Mouse (Mus musculus): ENCODE results near the gene Tmem107. TPM values are rescaled to one million over a fixed set of nuclear protein-coding genes. Genes with fewer than 3 reads are reported as not detected.
"Not testable (repeated sequence)": the region's sequence is repeated elsewhere in the genome, so short reads cannot be mapped to it uniquely, and the experiment has no call there.

Tmem107 gene
- polyA plus RNA-seq, 1 experiment from 2014 or later = 37.7 TPM

DNA sequence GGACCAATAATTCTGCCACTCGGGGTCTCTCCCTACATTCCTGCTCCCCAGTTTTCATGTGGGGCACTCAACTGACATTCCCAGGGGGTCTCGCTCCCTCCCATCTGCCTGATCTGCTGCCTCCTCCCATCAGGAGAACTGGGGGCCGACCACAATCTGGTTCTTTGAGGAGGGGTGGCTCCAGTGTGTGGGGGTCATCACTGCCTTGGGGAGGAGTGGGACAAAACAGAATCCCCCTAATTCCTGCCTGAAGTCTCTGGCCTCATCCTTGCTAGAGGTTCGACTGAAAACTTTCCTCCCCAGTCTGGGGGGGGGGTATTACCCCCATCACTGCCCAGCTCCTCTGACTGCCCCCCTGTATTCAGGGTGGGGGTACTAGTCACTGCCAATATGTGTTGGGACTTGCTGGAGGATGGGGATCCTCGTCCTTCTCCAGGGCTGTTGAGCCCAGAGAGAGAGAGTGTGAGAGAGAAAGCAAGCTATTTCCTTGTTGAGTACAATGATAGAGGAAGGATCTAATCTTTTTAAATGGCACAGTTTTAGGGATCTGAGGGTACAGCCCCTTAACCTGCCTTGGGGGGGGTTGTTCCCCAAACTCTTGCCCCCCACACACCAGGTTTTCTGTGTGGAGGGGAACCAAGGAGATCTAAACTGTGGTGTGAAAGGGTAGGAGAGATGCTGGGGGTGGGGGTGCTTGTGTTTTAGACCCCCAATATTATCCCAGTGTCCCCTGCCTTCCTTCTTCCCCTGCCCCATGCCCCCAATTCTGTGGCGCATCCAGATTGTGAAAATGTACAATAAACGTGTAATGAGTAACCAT is 21.2 kb downstream of the Tmem107 start:
- 64% methylated on average over 7 of the region's 7 CpGs for WGBS
- no peak overlapping the region for H3K9ac ChIP-seq
- peaks cover 58% of the 10 kb centered on the region for H3K4me1 ChIP-seq

GRCm38 (mm10) chr11:69092386-69092751 is 21.8 kb downstream of the Tmem107 start:
- no peak overlapping the region for H3K27ac ChIP-seq
- H3K36me3 ChIP-seq (replicated peaks) = peaks cover 9% of the 10 kb centered on the region; the same call in 1 of the 2 replicates
- H3K4me1 ChIP-seq = peaks cover 62% of the 10 kb centered on the region
- H3K27me3 ChIP-seq (replicated peaks) = no peaks in the 10 kb centered on the region
- H3K9me3 ChIP-seq = no peaks in the 10 kb centered on the region
- no peak overlapping the region for H3K4me3 ChIP-seq
- H3K4me2 ChIP-seq = no peak overlapping the region
- no peak for ATAC-seq (replicated peaks)
- H3K9ac ChIP-seq = no peak overlapping the region
- WGBS = 7% methylated on average over 3 of the region's 3 CpGs

More for the DNA sequence above, 21.2 kb downstream of the Tmem107 start:
- no peak overlapping the region for H3K4me3 ChIP-seq
- no peaks in the 10 kb centered on the region for H3K9me3 ChIP-seq
- peaks cover 9% of the 10 kb centered on the region; the same call in 1 of the 2 replicates for H3K36me3 ChIP-seq (replicated peaks)
- no peak overlapping the region for H3K4me2 ChIP-seq
- no peaks in the 10 kb centered on the region for H3K27me3 ChIP-seq (replicated peaks)
- no peak for ATAC-seq (replicated peaks)
- no peak overlapping the region for H3K27ac ChIP-seq

DNA sequence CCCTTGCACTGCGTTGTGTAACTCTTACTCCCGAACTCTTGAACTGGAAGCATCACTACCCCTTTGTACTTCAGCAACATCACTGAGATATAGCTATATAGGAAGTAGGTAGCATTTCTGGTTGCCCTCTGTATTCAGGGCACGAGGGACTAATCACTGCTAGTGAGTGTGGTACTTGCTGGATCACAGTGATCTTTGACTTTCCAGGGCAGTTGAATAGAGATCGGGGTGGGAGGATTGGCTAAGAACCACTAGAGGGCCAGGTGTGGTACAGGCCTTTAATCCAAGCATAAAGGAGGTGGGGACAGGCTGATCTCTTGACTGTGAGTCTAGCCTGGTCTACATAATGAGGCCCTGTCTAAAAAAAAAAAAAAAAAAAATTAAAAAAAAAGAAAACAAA is 22.3 kb downstream of the Tmem107 start:
- Histone ChIP-seq H3K4me1 (peaks cover 62% of the 10 kb centered on the region), H3K4me2 (no peak overlapping the region)

GRCm38 (mm10) chr11:69093856-69094255 is 23.2 kb downstream of the Tmem107 start:
- peak overlapping the region; percentile 82; the same call in 1 of the 2 replicates for H3K4me2 ChIP-seq
- 90% methylated on average over 7 of the region's 7 CpGs for WGBS
- H3K4me3 ChIP-seq; H3K36me3 ChIP-seq (replicated peaks); H3K9ac ChIP-seq; H3K27me3 ChIP-seq (replicated peaks); ATAC-seq (replicated peaks); H3K9me3 ChIP-seq: not testable (repeated sequence)
- peak overlapping the region; percentile 82; the same call in 1 of the 2 replicates for H3K27ac ChIP-seq
- peaks cover 69% of the 10 kb centered on the region for H3K4me1 ChIP-seq

More for the DNA sequence above, 22.3 kb downstream of the Tmem107 start:
- no peaks in the 10 kb centered on the region for H3K9me3 ChIP-seq
- 89% methylated on average over 4 of the region's 4 CpGs for WGBS
- H3K27ac ChIP-seq = no peak overlapping the region
- no peak overlapping the region for H3K9ac ChIP-seq
- H3K4me3 ChIP-seq = no peak overlapping the region
- no peaks in the 10 kb centered on the region for H3K27me3 ChIP-seq (replicated peaks)
- H3K36me3 ChIP-seq (replicated peaks) = peaks cover 9% of the 10 kb centered on the region; the same call in 1 of the 2 replicates
- ATAC-seq (replicated peaks) = no peak

GRCm38 (mm10) chr11:69094697-69095429 is 24.3 kb downstream of the Tmem107 start, which contains the start of gene Per1:
Gene Per1 (plus strand): TSS chr11:69095217.
- H3K27me3 ChIP-seq (replicated peaks) = no peaks in the 10 kb centered on the region
- H3K4me3 ChIP-seq = peak within 1 kb of the TSS; percentile 47
- under 1% methylated on average over 37 of the region's 37 CpGs for WGBS
- H3K9ac ChIP-seq = peak within 1 kb of the TSS; percentile 46
- peak within 1 kb of the TSS; percentile 82 for H3K4me2 ChIP-seq
- peak; percentile 95 for ATAC-seq (replicated peaks)
- H3K4me1 ChIP-seq = peaks cover 70% of the 10 kb centered on the region
- no peaks in the 10 kb centered on the region for H3K9me3 ChIP-seq
- peaks cover 6% of the 10 kb centered on the region; the same call in 1 of the 2 replicates for H3K36me3 ChIP-seq (replicated peaks)
- H3K27ac ChIP-seq = peak within 1 kb of the TSS; percentile 82

GRCm38 (mm10) chr11:69095511-69096231 is 25.1 kb downstream of the Tmem107 start:
- Histone ChIP-seq H3K36me3 (replicated peaks) (no peaks in the 10 kb centered on the region; the same call in 1 of the 2 replicates), H3K9me3 (no peaks in the 10 kb centered on the region), H3K27ac (peak overlapping the region; percentile 76), H3K4me3 (peak overlapping the region; percentile 47), H3K27me3 (replicated peaks) (no peaks in the 10 kb centered on the region), H3K4me2 (peak overlapping the region; percentile 82), H3K9ac (peak overlapping the region; percentile 46), H3K4me1 (peaks cover 68% of the 10 kb centered on the region)
- WGBS = 2% methylated on average over 27 of the region's 27 CpGs
- ATAC-seq (replicated peaks) = no peak

DNA sequence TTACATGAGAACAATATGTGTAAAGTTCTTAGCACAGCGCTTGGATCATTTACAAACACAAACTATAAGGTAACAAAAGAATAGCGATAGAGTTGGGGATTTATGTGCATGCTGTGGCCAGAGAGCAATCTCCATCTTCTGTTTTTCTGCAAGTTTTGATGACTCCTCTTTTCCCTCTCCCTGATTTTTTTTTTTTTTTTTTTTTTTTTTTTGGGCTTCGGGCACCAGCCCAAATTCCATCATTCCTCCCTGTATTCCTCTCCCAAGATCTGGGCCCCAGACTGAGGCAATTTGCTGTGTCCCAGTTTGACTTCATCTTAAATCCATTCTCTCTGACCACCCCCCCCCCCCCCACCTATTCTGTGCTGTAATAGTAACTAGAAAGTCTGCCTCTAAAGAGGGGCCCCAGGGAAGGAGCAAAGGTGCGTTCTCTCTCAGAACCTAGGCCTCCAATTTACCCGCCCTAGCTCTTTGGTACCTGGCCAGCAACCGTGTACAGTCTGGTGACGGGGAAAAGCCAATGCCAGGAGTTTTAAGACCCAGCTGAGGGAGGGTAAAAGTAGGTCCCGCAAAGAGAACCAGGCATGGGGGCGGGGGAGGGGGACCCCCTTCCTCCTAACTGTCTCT is 25.9 kb downstream of the Tmem107 start:
- ATAC-seq (replicated peaks) = no peak
- Histone ChIP-seq H3K4me2 (peak overlapping the region; percentile 82), H3K27me3 (replicated peaks) (no peaks in the 10 kb centered on the region), H3K36me3 (replicated peaks) (no peaks in the 10 kb centered on the region; the same call in 1 of the 2 replicates), H3K4me3 (peak overlapping the region; percentile 47), H3K9me3 (no peaks in the 10 kb centered on the region), H3K27ac (peak overlapping the region; percentile 78), H3K9ac (peak overlapping the region; percentile 2; the same call in 1 of the 2 replicates), H3K4me1 (peaks cover 68% of the 10 kb centered on the region)
- WGBS = 17% methylated on average over 9 of the region's 9 CpGs

- WGBS = 3% methylated on average over 29 of the region's 29 CpGs
- no peak for ATAC-seq (replicated peaks)
- peaks cover 68% of the 10 kb centered on the region for H3K4me1 ChIP-seq
- H3K27ac ChIP-seq = peak overlapping the region; percentile 78
- peak overlapping the region; percentile 26 for H3K4me3 ChIP-seq
- H3K36me3 ChIP-seq (replicated peaks) = peaks cover 8% of the 10 kb centered on the region; the same call in 1 of the 2 replicates
- H3K27me3 ChIP-seq (replicated peaks) = no peaks in the 10 kb centered on the region
- no peaks in the 10 kb centered on the region for H3K9me3 ChIP-seq
- peak overlapping the region; percentile 2; the same call in 1 of the 2 replicates for H3K9ac ChIP-seq
- peak overlapping the region; percentile 80 for H3K4me2 ChIP-seq
These were observed 26.6 kb downstream of the Tmem107 start for GRCm38 (mm10) chr11:69096987-69097900.

GRCm38 (mm10) chr11:69098039-69098761 is 27.6 kb downstream of the Tmem107 start:
- WGBS = 19% methylated on average over 8 of the region's 8 CpGs
- H3K4me3 ChIP-seq = peak overlapping the region; percentile 55
- H3K9me3 ChIP-seq = no peaks in the 10 kb centered on the region
- peaks cover 17% of the 10 kb centered on the region; the same call in 1 of the 2 replicates for H3K36me3 ChIP-seq (replicated peaks)
- peak overlapping the region; percentile 78 for H3K27ac ChIP-seq
- H3K27me3 ChIP-seq (replicated peaks) = no peaks in the 10 kb centered on the region
- no peak for ATAC-seq (replicated peaks)
- peak overlapping the region; percentile 56 for H3K9ac ChIP-seq
- H3K4me1 ChIP-seq = peaks cover 65% of the 10 kb centered on the region
- peak overlapping the region; percentile 80 for H3K4me2 ChIP-seq

- H3K4me3 ChIP-seq = peak overlapping the region; percentile 55
- 1% methylated on average over 19 of the region's 19 CpGs for WGBS
- peak overlapping the region; percentile 80 for H3K4me2 ChIP-seq
- H3K4me1 ChIP-seq = peaks cover 65% of the 10 kb centered on the region
- H3K27ac ChIP-seq = peak overlapping the region; percentile 78
- H3K36me3 ChIP-seq (replicated peaks) = peaks cover 22% of the 10 kb centered on the region; the same call in 1 of the 2 replicates
- H3K9me3 ChIP-seq = no peaks in the 10 kb centered on the region
- H3K9ac ChIP-seq = peak overlapping the region; percentile 56
- H3K27me3 ChIP-seq (replicated peaks) = no peaks in the 10 kb centered on the region
- ATAC-seq (replicated peaks) = peak; percentile 9; the same call in 1 of the 2 replicates
These were observed 28.1 kb downstream of the Tmem107 start for GRCm38 (mm10) chr11:69098762-69099091.
